Mouse (Mus musculus) limb, embryonic 14.5 days (tissue): ENCODE results near the gene Caml. TPM values are rescaled to one million over a fixed set of nuclear protein-coding genes. Genes with fewer than 3 reads are reported as not detected.
"Not testable (repeated sequence)": the region's sequence is repeated elsewhere in the genome, so short reads cannot be mapped to it uniquely, and the experiment has no call there.

Experiments used
- ATAC-seq: fragments of 200-750 bp; cut with Nextera tagmentation; 2 replicates; pipeline ENCODE4 v1.8.0; 2017; ENCODE audit warnings: low read depth, moderate number of reproducible peaks, moderate TSS enrichment; ENCODE audit not compliant: low FRiP score
- DNase-seq: peaks from one replicate; pipeline ENCODE4 v3.0.0-alpha.2; 2015; ENCODE audit warnings: low spot score
- H3K27ac ChIP-seq: fragments of 300-500 bp; sonication (generic); replicated peaks from 2 replicates; pipeline ENCODE4 v1.5.1; 2014; ENCODE audit warnings: low read depth, mild to moderate bottlenecking, low read length, moderate library complexity, mixed read lengths
- H3K27me3 ChIP-seq: fragments of 300-500 bp; sonication (generic); 2 replicates; pipeline ENCODE4 v1.6.1; 2014; ENCODE audit warnings: low read length, mixed read lengths; ENCODE audit not compliant: control insufficient read depth, insufficient read depth
- H3K36me3 ChIP-seq: fragments of 300-500 bp; sonication (generic); 2 replicates; pipeline ENCODE4 v1.6.1; 2014; ENCODE audit warnings: mild to moderate bottlenecking, low read length, moderate library complexity, mixed read lengths; ENCODE audit not compliant: control insufficient read depth, insufficient read depth
- H3K4me1 ChIP-seq: fragments of 300-500 bp; sonication (generic); 2 replicates; pipeline ENCODE4 v1.6.1; 2014; ENCODE audit warnings: antibody characterized with exemption, low read length, mixed read lengths; ENCODE audit not compliant: control insufficient read depth, insufficient read depth
- H3K4me2 ChIP-seq: fragments of 300-500 bp; sonication (generic); replicated peaks from 2 replicates; pipeline ENCODE4 v1.6.1; 2014; ENCODE audit warnings: low read depth, mild to moderate bottlenecking, low read length, moderate library complexity; ENCODE audit not compliant: severe bottlenecking
- H3K4me3 ChIP-seq: fragments of 300-500 bp; sonication (generic); replicated peaks from 2 replicates; pipeline ENCODE4 v1.5.1; 2014; ENCODE audit warnings: low read length
- H3K9ac ChIP-seq: fragments of 300-500 bp; sonication (generic); 2 replicates; pipeline ENCODE4 v1.6.1; 2014; ENCODE audit warnings: mild to moderate bottlenecking, low read depth, low read length, moderate library complexity; ENCODE audit not compliant: severe bottlenecking
- H3K9me3 ChIP-seq: fragments of 300-500 bp; sonication (generic); 2 replicates; pipeline ENCODE4 v1.6.1; 2016; ENCODE audit warnings: low read length; ENCODE audit not compliant: control insufficient read depth
- POLR2A ChIP-seq: fragments of 200-500 bp; IDR thresholded peaks from 2 replicates; pipeline ENCODE4 v1.8.0; 2012; ENCODE audit warnings: inconsistent platforms, mild to moderate bottlenecking, moderate library complexity, borderline replicate concordance; ENCODE audit not compliant: insufficient read depth, insufficient read length; ENCODE audit errors: extremely low read depth
- WGBS: fragments of 180-500 bp; shearing (Covaris S2); extraction: QIAGEN DNeasy Blood & Tissue Kit; methylation state at CpG from one replicate; pipeline ENCODE4 v1.1.7; 2014; 5-methylcytosine and 5-hydroxymethylcytosine counted together
- polyA plus RNA-seq, 2 experiments: library from polyadenylated mRNA; depleted of rRNA in 1 of 2; stranded (reverse) in 1 of 2; unstranded in 1 of 2; fragments of >200 nt; fragmentation: Nextera tagmentation in 1 of 2; extraction: Ambion mirVana in 1 of 2; gene quantifications; 2 replicates each; pipeline versions ENCODE4 v1.2.1 to v1.2.3; 2012 to 2014

Gene Caml
- 55.3 and 60.7 TPM in 2 replicates for polyA plus RNA-seq (2012; rRNA removed)
- polyA plus RNA-seq (2014; fragmentation: Nextera tagmentation; extraction: Ambion mirVana) = 59.4 and 60.4 TPM in 2 replicates

DNA sequence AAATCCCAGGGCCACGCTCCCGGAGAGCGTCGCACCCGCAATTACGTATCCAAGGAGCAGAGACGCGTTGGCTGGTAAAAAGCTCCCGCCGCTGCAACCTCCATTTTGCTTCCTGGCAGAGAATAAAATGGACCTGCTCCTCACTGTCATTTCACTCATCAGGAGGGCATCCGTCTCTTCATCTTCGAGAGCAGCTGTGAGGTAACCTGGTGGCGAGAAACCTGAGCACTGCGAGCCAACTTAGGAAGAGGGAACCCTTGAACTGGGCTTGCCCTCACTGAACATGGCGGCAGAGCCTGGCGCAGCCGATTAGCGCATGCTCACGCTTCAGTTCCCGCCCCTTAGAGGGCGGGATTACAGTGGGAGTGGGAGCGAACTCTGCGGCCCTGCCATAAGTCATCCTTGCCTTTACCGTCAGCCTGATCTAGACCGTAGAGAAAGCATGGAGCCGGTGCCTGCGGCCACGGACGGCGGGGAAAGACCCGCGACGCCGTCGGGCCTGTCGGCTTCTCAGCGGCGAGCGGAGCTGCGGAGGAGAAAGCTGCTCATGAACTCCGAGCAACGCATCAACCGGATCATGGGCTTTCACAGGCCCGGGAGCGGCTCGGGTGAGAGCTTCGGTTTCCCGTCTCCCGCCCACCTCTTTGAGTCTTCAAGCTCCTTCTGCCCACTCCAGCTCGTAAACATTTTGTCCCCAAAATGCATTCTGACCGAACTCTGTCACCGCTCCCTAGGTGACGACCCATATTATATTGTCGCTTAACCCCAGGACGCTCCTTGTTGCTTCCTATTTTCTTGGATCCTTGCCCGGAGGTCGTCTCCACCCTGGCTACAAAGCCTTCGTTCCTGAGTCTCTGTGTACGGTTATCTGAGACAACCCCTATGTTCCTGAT is at the start of gene Caml:
Gene Caml (plus strand): TSS at position 357 of the 893 bp plus-strand sequence.
- H3K4me1 ChIP-seq = peaks cover 12% of the 10 kb centered on the region
- peak within 1 kb of the TSS; percentile 59 for H3K4me2 ChIP-seq
- peaks cover 29% of the 10 kb centered on the region for H3K36me3 ChIP-seq
- peak within 1 kb of the TSS; percentile 90 for H3K27ac ChIP-seq
- no peaks in the 10 kb centered on the region for H3K9me3 ChIP-seq
- peak within 1 kb of the TSS; percentile 84 for H3K9ac ChIP-seq
- peak; percentile 67; the same call in 1 of the 2 replicates for TF ChIP-seq POLR2A
- peak; percentile 98 for ATAC-seq
- peak within 1 kb of the TSS; percentile 84 for H3K4me3 ChIP-seq
- DNase-seq = peak; percentile 95
- under 1% methylated on average over 58 of the region's 59 CpGs for WGBS
- H3K27me3 ChIP-seq = no peaks in the 10 kb centered on the region

GRCm38 (mm10) chr13:55573432-55573831 is 49.4 kb upstream of the Caml start, which contains the start of gene Tmed9:
Gene Tmed9 (plus strand): TSS chr13:55573732.
- no peak for ATAC-seq
- no peak within 1 kb of the TSS for H3K4me2 ChIP-seq
- peaks cover 7% of the 10 kb centered on the region for H3K36me3 ChIP-seq
- peaks cover 14% of the 10 kb centered on the region for H3K4me1 ChIP-seq
- no peak for DNase-seq
- H3K9me3 ChIP-seq = no peaks in the 10 kb centered on the region; the same call in 1 of the 2 replicates
- TF ChIP-seq POLR2A = no peak
- H3K27me3 ChIP-seq = no peaks in the 10 kb centered on the region
- no peak within 1 kb of the TSS for H3K9ac ChIP-seq
- no peak within 1 kb of the TSS for H3K27ac ChIP-seq
- H3K4me3 ChIP-seq = no peak within 1 kb of the TSS
- WGBS = 99% methylated on average over 2 of the region's 2 CpGs

DNA sequence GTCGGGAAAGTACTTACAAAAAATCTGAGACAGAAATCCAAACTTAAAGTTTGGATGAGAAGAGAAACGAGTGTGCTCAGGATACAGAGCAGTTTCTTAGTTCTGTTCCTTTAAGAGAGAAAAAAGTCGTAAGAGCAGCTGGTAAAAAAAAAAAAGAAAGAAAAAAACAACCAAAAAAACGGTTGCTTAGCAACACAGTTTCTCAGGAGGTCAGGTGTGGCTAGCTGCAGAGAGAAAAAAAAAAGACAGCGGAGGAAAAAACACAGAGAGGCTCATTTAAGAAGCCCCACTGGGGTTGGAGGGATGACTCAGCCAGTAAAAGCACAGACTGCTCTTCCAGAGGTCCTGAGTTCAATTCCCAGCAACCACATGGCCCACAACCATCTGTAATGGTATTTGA is 48.5 kb upstream of the Caml start:
- peaks cover 10% of the 10 kb centered on the region for H3K4me1 ChIP-seq

DNA sequence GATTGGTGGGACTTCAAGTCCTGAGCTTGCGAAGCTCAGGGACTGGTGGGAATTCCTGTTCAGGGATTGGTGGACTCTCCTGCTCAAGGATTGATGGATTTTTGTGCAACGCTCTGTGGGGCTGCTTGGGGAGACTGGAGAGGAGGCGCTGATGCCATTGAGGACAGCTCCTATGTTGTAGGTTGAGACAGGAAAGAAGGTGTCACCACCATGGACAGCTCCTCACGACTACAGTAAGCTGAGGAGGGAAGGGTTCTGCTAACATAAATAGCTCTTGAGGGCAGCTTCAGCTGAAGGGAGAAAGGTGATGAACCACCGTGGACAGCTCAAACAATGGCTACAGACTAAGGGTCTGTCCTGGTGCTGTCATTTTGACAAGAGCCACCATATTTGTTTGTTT is 46.9 kb upstream of the Caml start:
- Histone ChIP-seq H3K27me3 (no peaks in the 10 kb centered on the region), H3K9me3 (no peaks in the 10 kb centered on the region; the same call in 1 of the 2 replicates), H3K4me2 (no peak overlapping the region), H3K4me1 (peaks cover 4% of the 10 kb centered on the region; the same call in 1 of the 2 replicates), H3K4me3 (no peak overlapping the region), H3K27ac (no peak overlapping the region), H3K36me3 (no peaks in the 10 kb centered on the region), H3K9ac (no peak overlapping the region)
- no peak for ATAC-seq
- no peak for TF ChIP-seq POLR2A
- WGBS = 57% methylated on average over 5 of the region's 5 CpGs
- no peak for DNase-seq

More for the DNA sequence above, 48.5 kb upstream of the Caml start:
- Histone ChIP-seq H3K27me3 (no peaks in the 10 kb centered on the region), H3K4me3 (no peak overlapping the region), H3K36me3 (peaks cover 1% of the 10 kb centered on the region; the same call in 1 of the 2 replicates), H3K4me2 (no peak overlapping the region), H3K9me3 (no peaks in the 10 kb centered on the region; the same call in 1 of the 2 replicates), H3K9ac (no peak overlapping the region), H3K27ac (no peak overlapping the region)
- DNase-seq = no peak
- no peak for ATAC-seq
- no peak for TF ChIP-seq POLR2A
- WGBS = 69% methylated on average over 5 of the region's 5 CpGs

DNA sequence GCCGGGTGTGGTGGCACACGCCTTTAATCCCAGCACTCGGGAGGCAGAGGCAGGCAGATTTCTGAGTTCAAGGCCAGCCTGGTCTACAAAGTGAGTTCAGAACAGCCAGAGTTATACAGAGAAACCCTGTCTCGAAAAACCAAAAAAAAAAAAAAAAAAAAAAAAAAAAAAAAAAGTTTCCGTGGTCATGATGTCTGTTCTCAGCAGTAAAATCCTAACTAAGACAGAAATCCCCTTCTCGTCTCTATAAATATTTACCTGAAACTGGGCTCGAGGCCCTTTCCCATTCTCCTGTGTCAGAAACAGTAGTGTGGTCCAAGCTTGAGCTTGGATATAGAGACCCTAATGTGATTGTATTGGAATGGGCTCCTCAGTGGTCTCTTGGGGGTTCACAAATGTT is 45.9 kb upstream of the Caml start:
- not testable (repeated sequence) for DNase-seq, H3K27ac ChIP-seq, ATAC-seq, H3K4me1 ChIP-seq, H3K4me2 ChIP-seq, H3K36me3 ChIP-seq, H3K27me3 ChIP-seq, H3K9me3 ChIP-seq, H3K9ac ChIP-seq, H3K4me3 ChIP-seq
- WGBS = 87% methylated on average over 7 of the region's 7 CpGs
